Mouse (Mus musculus): ENCODE measurements around the gene Adrm1. TPM values are rescaled to one million over a fixed set of nuclear protein-coding genes. Genes with fewer than 3 reads are reported as not detected.
A peak's percentile ranks its signal among the peaks of the same experiment; 100 is the strongest.

Adrm1 gene
- polyA plus RNA-seq, 1 experiment from 2014 or later = 134 TPM

DNA sequence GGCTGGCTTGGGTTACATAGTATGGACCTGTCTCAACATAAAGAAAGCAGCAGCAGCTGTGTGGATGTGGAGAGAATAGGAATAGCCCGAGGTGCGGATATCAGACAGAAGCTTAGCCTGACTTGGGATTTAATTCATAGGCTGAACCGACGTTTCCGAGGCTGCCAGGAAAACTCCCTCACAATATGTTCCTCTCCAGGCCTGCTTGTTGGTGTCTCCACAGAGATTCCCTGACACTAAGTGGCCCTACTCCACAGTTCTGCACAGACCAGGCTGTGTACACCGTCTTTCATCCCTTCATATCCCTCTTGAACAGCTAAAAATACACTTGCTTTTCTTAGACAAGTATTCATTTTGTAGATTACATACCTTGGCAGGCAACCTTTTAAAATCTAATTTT is 23.9 kb upstream of the Adrm1 start:
- Histone ChIP-seq H3K36me3 (ENCODE audit: control insufficient read depth, insufficient read depth, low read length) (peaks cover 43% of the 10 kb centered on the region), H3K4me2 (replicated peaks; ENCODE audit: low read depth, low read length) (no peak overlapping the region)
- WGBS = 87% methylated on average over 6 of the region's 6 CpGs

DNA sequence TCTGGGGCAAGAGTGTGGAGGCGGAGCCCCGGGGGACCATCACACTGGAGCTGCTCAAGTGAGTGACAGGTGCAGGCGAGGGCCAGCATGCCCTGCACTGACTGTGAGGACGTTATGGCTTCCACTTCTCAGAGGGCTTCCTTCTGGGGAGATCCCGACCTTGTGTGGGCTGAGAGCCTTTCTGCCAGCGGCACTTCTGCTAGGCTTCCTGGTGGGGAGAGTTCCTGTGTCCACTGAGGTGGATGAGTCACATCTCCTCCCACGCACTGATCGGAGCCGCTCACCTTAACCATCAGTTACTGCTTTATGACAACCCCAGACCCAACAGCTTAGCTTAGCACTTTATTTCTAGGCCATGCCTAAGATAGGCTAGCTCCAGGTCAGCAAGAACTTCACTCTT is 22.7 kb upstream of the Adrm1 start:
- H3K27ac ChIP-seq (ENCODE audit: low read length) = no peak overlapping the region
- H3K27me3 ChIP-seq (ENCODE audit: control insufficient read depth, insufficient read depth, low read length) = no peaks in the 10 kb centered on the region
- no peaks in the 10 kb centered on the region for H3K9me3 ChIP-seq (ENCODE audit: control insufficient read depth, low read depth, low read length)
- peaks cover 44% of the 10 kb centered on the region for H3K36me3 ChIP-seq (ENCODE audit: control insufficient read depth, insufficient read depth, low read length)
- no peak overlapping the region for H3K4me2 ChIP-seq (replicated peaks; ENCODE audit: low read depth, low read length)
- WGBS = 88% methylated on average over 9 of the region's 9 CpGs
- no peaks in the 10 kb centered on the region for H3K4me1 ChIP-seq (ENCODE audit: control insufficient read depth, insufficient read depth, low read length)
- H3K4me3 ChIP-seq (ENCODE audit: low read depth, low read length) = no peak overlapping the region
- no peak for ATAC-seq (ENCODE audit: insufficient number of reproducible peaks, insufficient read depth, low FRiP score, low read depth)
- no peak overlapping the region for H3K9ac ChIP-seq (replicated peaks; ENCODE audit: low read depth, low read length)

More for the DNA sequence above, 23.9 kb upstream of the Adrm1 start:
- no peak overlapping the region for H3K4me3 ChIP-seq (ENCODE audit: low read depth, low read length)
- no peak overlapping the region for H3K9ac ChIP-seq (replicated peaks; ENCODE audit: low read depth, low read length)
- ATAC-seq (ENCODE audit: insufficient number of reproducible peaks, insufficient read depth, low FRiP score, low read depth) = no peak
- no peaks in the 10 kb centered on the region for H3K9me3 ChIP-seq (ENCODE audit: control insufficient read depth, low read depth, low read length)
- no peak overlapping the region for H3K27ac ChIP-seq (ENCODE audit: low read length)
- no peaks in the 10 kb centered on the region for H3K4me1 ChIP-seq (ENCODE audit: control insufficient read depth, insufficient read depth, low read length)
- no peaks in the 10 kb centered on the region for H3K27me3 ChIP-seq (ENCODE audit: control insufficient read depth, insufficient read depth, low read length)

DNA sequence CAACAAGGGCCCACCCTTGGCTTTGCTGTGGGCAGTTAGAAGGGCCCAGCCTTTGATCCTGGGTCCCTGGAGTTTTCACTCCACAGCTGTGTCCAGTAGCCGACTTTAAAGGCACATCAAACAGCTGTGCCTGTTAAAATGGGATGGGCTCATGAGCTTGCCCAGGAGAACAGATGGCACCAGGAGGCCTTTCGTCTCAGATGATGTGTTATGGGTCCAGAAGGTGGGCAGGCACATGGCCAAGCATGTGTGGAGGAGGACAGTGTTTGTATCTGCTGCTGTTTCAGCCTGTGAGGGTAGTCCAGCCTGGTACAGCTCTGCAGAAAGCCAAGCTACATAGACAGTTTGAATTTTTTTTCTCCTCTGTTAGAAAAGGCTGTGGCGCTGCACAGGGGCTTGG is 16.5 kb upstream of the Adrm1 start:
- H3K4me3 ChIP-seq (ENCODE audit: low read depth, low read length) = no peak overlapping the region
- peaks cover 50% of the 10 kb centered on the region for H3K36me3 ChIP-seq (ENCODE audit: control insufficient read depth, insufficient read depth, low read length)
- no peak overlapping the region for H3K27ac ChIP-seq (ENCODE audit: low read length)
- no peaks in the 10 kb centered on the region for H3K27me3 ChIP-seq (ENCODE audit: control insufficient read depth, insufficient read depth, low read length)
- no peaks in the 10 kb centered on the region for H3K9me3 ChIP-seq (ENCODE audit: control insufficient read depth, low read depth, low read length)
- ATAC-seq (ENCODE audit: insufficient number of reproducible peaks, insufficient read depth, low FRiP score, low read depth) = no peak
- H3K4me2 ChIP-seq (replicated peaks; ENCODE audit: low read depth, low read length) = no peak overlapping the region
- WGBS = 76% methylated on average over 3 of the region's 3 CpGs
- H3K9ac ChIP-seq (replicated peaks; ENCODE audit: low read depth, low read length) = no peak overlapping the region
- H3K4me1 ChIP-seq (ENCODE audit: control insufficient read depth, insufficient read depth, low read length) = no peaks in the 10 kb centered on the region

DNA sequence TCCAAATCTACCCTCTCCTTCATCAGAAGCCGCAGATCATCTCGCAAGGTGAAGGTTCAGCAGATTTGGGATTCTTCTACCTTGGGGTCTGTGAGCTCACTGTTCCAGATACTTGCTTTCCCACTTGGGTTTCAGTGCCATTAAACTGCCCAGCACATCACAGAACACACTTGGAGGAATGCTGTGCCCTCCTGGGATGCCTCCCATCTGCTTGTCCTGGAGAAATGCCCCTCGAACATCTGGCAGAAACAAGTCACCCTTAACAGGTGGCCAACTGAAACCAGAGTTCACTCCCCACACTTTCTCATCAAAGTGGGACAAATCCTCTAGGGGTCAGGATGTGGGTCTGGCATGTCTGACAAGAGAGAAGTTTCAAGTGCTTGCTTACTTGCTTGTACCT is 12.7 kb upstream of the Adrm1 start:
- Histone ChIP-seq H3K36me3 (ENCODE audit: control insufficient read depth, insufficient read depth, low read length) (peaks cover 48% of the 10 kb centered on the region), H3K27me3 (ENCODE audit: control insufficient read depth, insufficient read depth, low read length) (no peaks in the 10 kb centered on the region), H3K27ac (ENCODE audit: low read length) (no peak overlapping the region), H3K9ac (replicated peaks; ENCODE audit: low read depth, low read length) (no peak overlapping the region), H3K4me1 (ENCODE audit: control insufficient read depth, insufficient read depth, low read length) (no peaks in the 10 kb centered on the region), H3K9me3 (ENCODE audit: control insufficient read depth, low read depth, low read length) (no peaks in the 10 kb centered on the region), H3K4me3 (ENCODE audit: low read depth, low read length) (no peak overlapping the region), H3K4me2 (replicated peaks; ENCODE audit: low read depth, low read length) (no peak overlapping the region)
- no peak for ATAC-seq (ENCODE audit: insufficient number of reproducible peaks, insufficient read depth, low FRiP score, low read depth)
- WGBS = 91% methylated on average over 3 of the region's 3 CpGs

DNA sequence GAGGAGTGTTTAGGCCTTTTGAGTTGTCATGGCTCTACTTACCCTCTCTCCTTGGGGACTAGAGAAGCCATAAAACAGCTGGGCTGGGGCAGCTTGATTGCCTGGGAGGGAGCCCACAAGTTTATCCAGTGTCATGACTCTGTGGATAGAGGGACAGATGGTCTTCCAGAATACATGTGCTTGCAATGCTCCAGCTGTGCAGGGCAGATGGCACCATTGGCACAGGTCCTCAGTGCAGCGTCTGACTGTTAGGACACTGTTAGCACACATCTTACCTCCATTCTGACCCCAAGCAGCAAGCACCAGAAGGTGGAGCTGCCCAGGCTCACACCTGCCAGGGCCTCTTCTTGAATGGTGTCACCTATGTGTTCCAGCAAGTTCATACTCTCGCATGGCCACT is 5.4 kb upstream of the Adrm1 start:
- H3K27ac ChIP-seq (ENCODE audit: low read length) = no peak overlapping the region
- no peak overlapping the region for H3K9ac ChIP-seq (replicated peaks; ENCODE audit: low read depth, low read length)
- H3K27me3 ChIP-seq (ENCODE audit: control insufficient read depth, insufficient read depth, low read length) = no peaks in the 10 kb centered on the region
- ATAC-seq (ENCODE audit: insufficient number of reproducible peaks, insufficient read depth, low FRiP score, low read depth) = no peak
- 94% methylated on average over 2 of the region's 2 CpGs for WGBS
- no peaks in the 10 kb centered on the region for H3K4me1 ChIP-seq (ENCODE audit: control insufficient read depth, insufficient read depth, low read length)
- H3K4me3 ChIP-seq (ENCODE audit: low read depth, low read length) = no peak overlapping the region
- no peak overlapping the region for H3K4me2 ChIP-seq (replicated peaks; ENCODE audit: low read depth, low read length)
- no peaks in the 10 kb centered on the region for H3K9me3 ChIP-seq (ENCODE audit: control insufficient read depth, low read depth, low read length)
- H3K36me3 ChIP-seq (ENCODE audit: control insufficient read depth, insufficient read depth, low read length) = peaks cover 19% of the 10 kb centered on the region

DNA sequence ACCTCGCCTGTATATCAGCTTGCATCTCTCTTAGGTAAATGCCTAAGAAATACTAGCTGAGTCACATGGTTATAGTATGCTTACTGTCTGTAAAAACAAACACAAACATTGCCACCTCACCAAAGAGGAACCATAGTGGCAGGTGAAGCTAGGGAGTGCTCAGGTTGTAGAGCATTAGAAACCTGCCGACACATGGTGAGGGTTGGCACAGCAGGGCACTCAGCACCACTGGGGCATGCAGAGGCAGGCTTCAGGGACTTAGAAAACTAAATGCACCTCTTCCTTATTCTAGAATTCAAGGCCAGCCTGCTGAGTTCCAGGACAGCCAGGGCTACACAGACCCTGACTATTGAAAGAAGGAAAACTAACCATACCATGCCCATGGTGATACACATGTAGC is 4.4 kb upstream of the Adrm1 start:
- Histone ChIP-seq H3K27ac (ENCODE audit: low read length) (no peak overlapping the region), H3K9ac (replicated peaks; ENCODE audit: low read depth, low read length) (no peak overlapping the region), H3K36me3 (ENCODE audit: control insufficient read depth, insufficient read depth, low read length) (peaks cover 10% of the 10 kb centered on the region), H3K27me3 (ENCODE audit: control insufficient read depth, insufficient read depth, low read length) (no peaks in the 10 kb centered on the region), H3K4me3 (ENCODE audit: low read depth, low read length) (no peak overlapping the region), H3K9me3 (ENCODE audit: control insufficient read depth, low read depth, low read length) (no peaks in the 10 kb centered on the region), H3K4me2 (replicated peaks; ENCODE audit: low read depth, low read length) (no peak overlapping the region), H3K4me1 (ENCODE audit: control insufficient read depth, insufficient read depth, low read length) (no peaks in the 10 kb centered on the region)
- no peak for ATAC-seq (ENCODE audit: insufficient number of reproducible peaks, insufficient read depth, low FRiP score, low read depth)
- 78% methylated on average over 2 of the region's 2 CpGs for whole genome bisulfite sequencing

DNA sequence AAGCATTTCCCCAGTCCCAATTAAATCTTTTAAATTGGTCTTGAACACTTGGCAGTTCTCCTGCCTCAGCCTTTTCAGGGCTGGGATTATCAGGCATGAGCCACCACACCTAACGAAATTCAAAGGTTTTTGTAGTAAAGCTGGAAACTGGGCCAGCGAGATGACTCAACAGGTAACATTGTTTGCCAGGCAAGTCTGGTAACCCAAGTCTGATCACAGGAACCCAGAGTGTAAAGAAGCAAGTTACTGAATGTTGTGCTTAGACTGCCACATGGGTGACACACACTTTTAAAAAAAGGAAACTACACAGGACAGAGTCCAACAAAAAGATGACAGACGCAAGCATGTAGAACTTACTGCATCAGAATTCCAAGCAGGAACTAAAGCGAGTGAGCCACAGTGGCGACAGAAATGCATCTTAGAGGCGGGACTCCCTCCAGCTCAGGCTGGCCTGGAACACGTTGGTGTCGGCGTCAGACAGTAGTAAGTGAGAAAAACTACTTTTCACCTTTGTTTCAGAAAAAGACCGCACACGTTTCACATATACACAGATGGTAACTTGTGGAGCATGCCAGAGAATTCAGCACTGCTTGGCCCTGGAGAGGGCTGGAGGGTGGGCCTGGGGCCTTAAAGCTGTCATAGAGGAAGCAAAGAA is 1.0 kb upstream of the Adrm1 start:
- H3K27me3 ChIP-seq (ENCODE audit: control insufficient read depth, insufficient read depth, low read length) = no peaks in the 10 kb centered on the region
- H3K36me3 ChIP-seq (ENCODE audit: control insufficient read depth, insufficient read depth, low read length) = peaks cover 22% of the 10 kb centered on the region
- no peaks in the 10 kb centered on the region for H3K9me3 ChIP-seq (ENCODE audit: control insufficient read depth, low read depth, low read length)
- H3K4me2 ChIP-seq (replicated peaks; ENCODE audit: low read depth, low read length) = peak overlapping the region; percentile 48; the same call in 1 of the 2 replicates
- H3K9ac ChIP-seq (replicated peaks; ENCODE audit: low read depth, low read length) = no peak overlapping the region
- no peak overlapping the region for H3K27ac ChIP-seq (ENCODE audit: low read length)
- ATAC-seq (ENCODE audit: insufficient number of reproducible peaks, insufficient read depth, low FRiP score, low read depth) = no peak
- H3K4me1 ChIP-seq (ENCODE audit: control insufficient read depth, insufficient read depth, low read length) = peaks cover 13% of the 10 kb centered on the region; the same call in 1 of the 2 replicates
- 79% methylated on average over 11 of the region's 11 CpGs for WGBS
- H3K4me3 ChIP-seq (ENCODE audit: low read depth, low read length) = no peak overlapping the region

DNA sequence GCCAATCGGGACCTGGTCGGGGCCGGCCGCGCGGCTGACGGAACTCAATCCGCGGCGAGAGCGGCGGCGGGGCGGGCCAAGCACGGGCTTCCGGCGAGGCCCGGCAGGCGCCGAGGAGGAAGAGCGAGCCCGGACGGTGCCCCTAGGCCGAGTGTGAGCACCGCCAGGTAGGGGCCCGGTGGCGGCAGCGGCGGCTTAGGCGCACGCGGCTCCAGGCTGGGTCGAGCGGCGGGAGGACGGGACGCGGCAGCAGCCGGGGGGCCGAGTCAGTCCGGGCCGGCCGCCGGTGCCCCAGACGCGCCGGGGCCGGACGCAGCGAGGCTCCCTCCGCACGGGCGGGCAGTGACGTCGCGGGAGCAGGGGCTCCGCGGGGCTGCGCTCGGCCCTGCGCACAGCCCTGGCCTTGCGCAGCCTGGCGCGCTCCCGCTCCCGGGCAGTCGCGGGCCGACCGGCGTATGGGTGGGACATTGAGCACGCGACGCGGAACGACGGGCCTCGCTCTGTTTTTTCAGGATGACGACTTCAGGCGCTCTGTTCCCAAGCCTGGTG is 311 bp downstream of the Adrm1 start:
- peak overlapping the region; percentile 89; the same call in 1 of the 2 replicates for H3K27ac ChIP-seq (ENCODE audit: low read length)
- ATAC-seq (ENCODE audit: insufficient number of reproducible peaks, insufficient read depth, low FRiP score, low read depth) = peak; percentile 57; the same call in 1 of the 2 replicates
- H3K4me3 ChIP-seq (ENCODE audit: low read depth, low read length) = peak overlapping the region; percentile 65
- peaks cover 35% of the 10 kb centered on the region for H3K36me3 ChIP-seq (ENCODE audit: control insufficient read depth, insufficient read depth, low read length)
- peaks cover 13% of the 10 kb centered on the region; the same call in 1 of the 2 replicates for H3K4me1 ChIP-seq (ENCODE audit: control insufficient read depth, insufficient read depth, low read length)
- H3K9me3 ChIP-seq (ENCODE audit: control insufficient read depth, low read depth, low read length) = no peaks in the 10 kb centered on the region
- H3K9ac ChIP-seq (replicated peaks; ENCODE audit: low read depth, low read length) = peak overlapping the region; percentile 74
- peak overlapping the region; percentile 97 for H3K4me2 ChIP-seq (replicated peaks; ENCODE audit: low read depth, low read length)
- H3K27me3 ChIP-seq (ENCODE audit: control insufficient read depth, insufficient read depth, low read length) = no peaks in the 10 kb centered on the region
- under 1% methylated on average over 73 of the region's 80 CpGs for WGBS

Measured in stomach, embryonic 14.5 days (tissue).